Mouse (Mus musculus): Measurements from ENCODE around the gene Gm49711.

- TF ChIP-seq CTCF (IDR thresholded peaks at IDR 0.05; ENCODE audit: extremely low read depth, insufficient read depth, insufficient read length, insufficient replicate concordance): no peak
- no peak for TF ChIP-seq POLR2A (IDR thresholded peaks at IDR 0.05; ENCODE audit: low read depth, low read length)
Observed at GRCm38 (mm10) chr16:92200615-92201014, 142.5 kb downstream of the Gm49711 start.

Data from spleen, adult 2 months (tissue).